Mouse (Mus musculus) megakaryocyte, embryonic 14.5 days (primary cell): Measurements from ENCODE around the gene Cables2. TPM values are rescaled to one million over a fixed set of nuclear protein-coding genes. Genes with fewer than 3 reads are reported as not detected.
A peak's percentile ranks its signal among the peaks of the same experiment; 100 is the strongest.

Source experiments
- H3K27me3 ChIP-seq: replicated peaks from 2 replicates; pipeline ENCODE3; 2012; ENCODE audit warnings: inconsistent platforms
- H3K36me3 ChIP-seq: replicated peaks from 2 replicates; pipeline ENCODE3; 2012; ENCODE audit warnings: low read length, inconsistent platforms, mixed read lengths
- H3K4me1 ChIP-seq: 2 replicates; pipeline ENCODE4 v1.6.1; 2012; ENCODE audit warnings: inconsistent platforms
- H3K4me3 ChIP-seq: replicated peaks from 2 replicates; pipeline ENCODE3; 2012; ENCODE audit warnings: moderate library complexity, mild to moderate bottlenecking, inconsistent platforms
- H3K9me3 ChIP-seq: 2 replicates; pipeline ENCODE4 v1.6.1; 2012; ENCODE audit warnings: inconsistent platforms
- FLI1 ChIP-seq: IDR thresholded peaks from 2 replicates; pipeline ENCODE4 v1.6.1; 2012; ENCODE audit warnings: low read length, inconsistent platforms, mixed read lengths
- GATA1 ChIP-seq: IDR thresholded peaks from 3 replicates; pipeline ENCODE4 v1.6.1; 2012; ENCODE audit warnings: mixed read lengths, low read length, inconsistent platforms, borderline replicate concordance
- polyA plus RNA-seq: library from polyadenylated mRNA; stranded (reverse); fragments of >175 nt; gene quantifications from 2 replicates; pipeline ENCODE4 v1.2.3, GENCODE M21; 2012; ENCODE audit warnings: low replicate concordance; ENCODE audit not compliant: insufficient read depth

The Cables2 gene
- polyA plus RNA-seq, 1 experiment, result 8.4 TPM

DNA sequence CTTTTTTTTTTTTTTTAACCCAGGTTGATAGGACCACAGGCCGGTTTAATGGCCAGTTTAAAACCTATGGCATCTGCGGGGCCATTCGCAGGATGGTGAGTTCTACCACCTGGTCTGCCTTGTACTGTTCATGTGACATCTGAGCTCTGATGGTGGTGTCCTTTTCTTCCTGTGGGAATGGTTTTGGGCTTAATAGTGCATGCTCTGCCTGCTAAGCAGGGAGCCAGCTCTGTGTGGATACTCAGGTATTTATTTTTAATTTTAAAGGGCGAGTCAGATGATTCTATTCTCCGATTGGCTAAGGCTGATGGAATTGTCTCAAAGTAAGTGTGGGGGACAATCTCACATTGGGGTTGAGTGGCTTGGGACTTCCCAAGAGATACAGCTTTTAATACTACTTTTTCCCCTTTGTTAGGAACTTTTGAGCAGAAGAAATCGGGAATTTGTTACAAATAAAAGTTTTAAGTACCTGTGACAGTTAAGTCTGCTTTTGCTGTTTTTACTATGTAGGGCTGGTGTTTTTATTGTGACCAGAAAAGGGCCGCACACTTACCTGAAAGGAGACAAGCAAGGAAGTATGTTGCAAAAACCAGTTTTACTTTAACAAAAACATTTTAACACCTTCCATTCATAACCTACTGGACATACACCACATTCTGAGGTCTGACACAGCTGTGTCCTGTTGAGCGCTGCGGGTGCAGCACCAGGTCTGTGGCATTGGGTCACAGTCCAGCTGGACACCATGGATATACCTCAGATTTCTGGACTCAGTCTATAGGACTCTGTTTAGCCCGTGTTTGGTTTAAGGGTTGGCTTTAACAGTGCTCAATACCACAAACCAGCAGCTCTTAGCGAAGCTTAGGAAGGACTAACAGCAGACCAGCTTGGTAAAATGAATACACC lies 15.1 kb downstream of the Cables2 start:
- Histone ChIP-seq H3K36me3 (peaks cover 51% of the 10 kb centered on the region), H3K4me1 (peaks cover 65% of the 10 kb centered on the region), H3K9me3 (no peaks in the 10 kb centered on the region)

DNA sequence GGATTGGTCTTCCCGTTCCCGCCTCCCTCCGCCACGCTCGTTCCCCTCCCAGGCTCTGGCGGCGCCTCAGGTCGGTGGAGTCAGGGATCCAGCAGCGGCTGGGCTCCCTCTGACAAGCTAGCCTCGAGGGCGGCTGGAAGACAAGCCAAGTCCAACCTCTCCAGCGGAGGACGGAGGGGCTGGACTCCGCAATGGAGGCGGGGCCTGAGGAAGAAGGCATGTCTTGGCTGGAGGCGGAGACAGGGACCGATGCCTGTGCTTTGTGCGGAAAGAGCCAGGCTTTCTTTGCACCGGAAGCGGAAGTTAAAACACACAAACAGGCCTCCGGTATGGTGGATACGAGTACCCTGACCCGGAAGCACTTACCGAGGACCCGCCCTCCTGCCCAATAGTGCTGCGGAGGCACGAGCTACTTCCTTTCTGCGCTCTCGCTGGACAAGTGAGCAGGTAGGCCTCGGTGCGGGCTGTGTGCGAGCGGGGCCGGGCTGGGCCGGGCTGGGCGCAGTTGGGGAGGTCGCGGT lies 16.2 kb downstream of the Cables2 start, which contains the start of gene Rps21:
Gene Rps21, plus strand, starts transcription at position 377 of the 521 bp plus-strand sequence.
- H3K27me3 ChIP-seq, result no peaks in the 10 kb centered on the region
- peak within 1 kb of the TSS; percentile 91 for H3K4me3 ChIP-seq
- H3K4me1 ChIP-seq, result peaks cover 63% of the 10 kb centered on the region
- TF ChIP-seq GATA1, result no peak
- TF ChIP-seq FLI1, result peak; percentile 42; the same call in 1 of the 2 replicates
- H3K9me3 ChIP-seq, result no peaks in the 10 kb centered on the region
- peaks cover 40% of the 10 kb centered on the region for H3K36me3 ChIP-seq

More for the DNA sequence above, 15.1 kb downstream of the Cables2 start:
- Histone ChIP-seq H3K4me3 (peak overlapping the region; percentile 91), H3K27me3 (no peaks in the 10 kb centered on the region)
- TF ChIP-seq FLI1 (no peak), GATA1 (no peak)

DNA sequence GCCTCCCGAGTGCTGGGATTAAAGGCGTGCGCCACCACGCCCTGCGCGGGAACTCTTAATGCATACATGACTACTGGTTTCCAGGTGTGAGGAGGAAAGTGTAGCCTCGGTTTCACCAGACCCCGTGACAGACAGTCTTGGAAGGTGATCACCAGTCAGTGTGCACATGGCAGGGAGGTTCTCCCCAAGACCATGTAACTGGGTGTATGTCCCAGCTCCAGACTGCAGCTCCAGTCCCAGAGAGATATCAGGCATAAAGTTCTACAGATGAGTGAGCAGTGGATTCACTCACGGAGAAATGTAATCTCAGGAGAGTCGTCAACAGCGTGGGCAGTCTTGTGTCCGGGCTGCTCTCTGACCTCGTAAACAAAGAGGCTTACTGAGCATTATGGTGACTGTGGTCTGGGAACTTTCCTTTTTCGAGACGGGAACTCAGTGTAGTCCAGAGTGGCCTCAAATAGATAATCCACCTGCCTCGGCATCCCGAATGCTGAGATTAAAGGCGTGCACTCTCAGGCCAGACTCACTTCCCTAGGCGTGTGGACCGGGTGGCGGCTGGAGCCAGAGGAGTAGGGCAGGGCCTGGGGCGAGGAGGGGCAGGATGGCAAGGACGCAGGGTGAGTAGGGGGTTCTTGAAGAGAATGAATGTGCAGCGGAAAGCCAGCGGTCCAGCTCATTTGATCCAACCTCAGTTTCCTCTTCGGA lies 16.8 kb downstream of the Cables2 start:
- Histone ChIP-seq H3K36me3 (peaks cover 33% of the 10 kb centered on the region), H3K4me1 (peaks cover 63% of the 10 kb centered on the region), H3K9me3 (no peaks in the 10 kb centered on the region), H3K4me3 (peak overlapping the region; percentile 91), H3K27me3 (no peaks in the 10 kb centered on the region)
- no peak for TF ChIP-seq GATA1
- no peak for TF ChIP-seq FLI1

DNA sequence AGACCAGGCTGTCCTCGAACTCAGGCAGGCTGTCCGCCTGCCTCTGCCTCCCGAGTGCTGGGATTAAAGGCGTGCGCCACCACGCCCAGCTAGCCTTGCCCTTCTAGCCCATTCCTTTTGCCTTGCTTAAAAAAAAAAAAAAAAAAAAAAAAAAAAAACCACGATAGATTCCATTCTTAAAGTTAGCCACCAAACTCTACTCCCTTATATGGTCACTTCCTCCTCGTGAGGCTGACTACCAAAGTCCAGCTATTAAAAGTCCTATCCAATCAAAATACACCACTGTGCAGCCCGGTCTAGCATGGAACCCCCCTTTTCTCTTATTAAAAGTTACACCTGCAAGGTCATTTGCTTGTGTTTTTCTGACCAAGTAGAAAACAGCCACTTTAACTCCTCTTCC lies 17.6 kb downstream of the Cables2 start:
- no peak for TF ChIP-seq GATA1
- no peak for TF ChIP-seq FLI1
- no peaks in the 10 kb centered on the region for H3K27me3 ChIP-seq
- H3K9me3 ChIP-seq, result no peaks in the 10 kb centered on the region
- H3K4me1 ChIP-seq, result peaks cover 62% of the 10 kb centered on the region
- H3K36me3 ChIP-seq, result peaks cover 26% of the 10 kb centered on the region
- peak overlapping the region; percentile 67 for H3K4me3 ChIP-seq

DNA sequence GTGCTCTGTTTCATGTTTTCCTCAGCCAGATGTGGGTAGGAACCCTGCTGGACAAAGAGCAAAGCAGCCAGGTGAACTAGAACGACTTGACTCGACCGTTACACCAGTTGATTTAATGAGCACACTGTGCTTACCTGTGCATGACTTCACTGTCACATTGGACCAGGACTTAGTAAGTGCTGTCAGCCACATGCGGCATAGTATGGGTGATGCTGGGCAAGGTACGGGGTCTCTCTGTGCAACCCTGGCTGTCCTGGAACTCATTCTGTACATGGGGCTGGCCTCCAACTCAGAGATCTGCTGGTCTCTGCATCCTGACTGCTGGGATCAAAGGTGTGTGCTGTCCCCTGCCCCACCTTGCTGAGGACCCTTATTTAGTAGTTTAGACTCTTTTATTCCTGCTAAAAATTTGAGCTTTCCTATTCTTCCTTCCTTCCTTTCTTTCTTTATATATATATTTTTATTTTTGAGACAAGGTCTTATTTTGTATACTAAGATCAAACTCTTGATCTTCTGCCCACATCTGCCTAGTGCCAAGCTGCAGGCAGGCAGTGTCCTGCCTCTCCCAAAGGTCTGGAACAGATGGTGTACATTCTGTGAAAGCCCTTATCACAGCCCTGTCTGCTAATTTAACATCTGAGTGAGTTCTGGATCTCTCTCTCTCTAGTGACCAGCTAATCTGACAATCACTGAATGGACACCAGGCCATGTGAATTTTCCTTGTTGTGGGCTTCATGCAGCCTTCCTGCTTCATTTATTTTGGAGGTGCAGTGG lies 18.7 kb downstream of the Cables2 start:
- Histone ChIP-seq H3K9me3 (no peaks in the 10 kb centered on the region), H3K36me3 (peaks cover 15% of the 10 kb centered on the region), H3K27me3 (no peaks in the 10 kb centered on the region), H3K4me3 (peak overlapping the region; percentile 14), H3K4me1 (peaks cover 55% of the 10 kb centered on the region)
- TF ChIP-seq FLI1 (no peak), GATA1 (no peak)

DNA sequence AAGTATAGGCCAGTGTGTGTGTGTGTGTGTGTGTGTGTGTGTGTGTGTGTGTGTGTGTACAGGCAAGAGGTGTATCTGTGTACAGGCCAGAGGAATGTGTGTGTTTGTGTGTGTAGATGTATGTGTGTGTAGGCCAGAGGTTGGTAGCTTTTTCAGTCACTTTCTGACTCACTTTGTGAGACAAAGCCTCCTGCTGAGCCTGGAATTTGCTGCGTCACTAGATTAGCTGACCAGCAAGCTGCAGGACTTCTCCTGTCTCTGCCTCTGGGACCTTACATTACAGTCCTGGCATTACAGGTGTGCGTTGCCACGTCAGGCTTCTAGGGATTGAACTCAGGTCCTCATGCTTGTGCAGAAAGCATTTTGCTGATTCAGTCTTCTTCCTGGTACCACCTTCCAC lies 21.5 kb downstream of the Cables2 start:
- peaks cover 44% of the 10 kb centered on the region for H3K4me1 ChIP-seq
- no peaks in the 10 kb centered on the region for H3K27me3 ChIP-seq
- no peaks in the 10 kb centered on the region for H3K9me3 ChIP-seq
- no peak for TF ChIP-seq GATA1
- no peak for TF ChIP-seq FLI1
- no peak overlapping the region for H3K4me3 ChIP-seq
- no peaks in the 10 kb centered on the region for H3K36me3 ChIP-seq

DNA sequence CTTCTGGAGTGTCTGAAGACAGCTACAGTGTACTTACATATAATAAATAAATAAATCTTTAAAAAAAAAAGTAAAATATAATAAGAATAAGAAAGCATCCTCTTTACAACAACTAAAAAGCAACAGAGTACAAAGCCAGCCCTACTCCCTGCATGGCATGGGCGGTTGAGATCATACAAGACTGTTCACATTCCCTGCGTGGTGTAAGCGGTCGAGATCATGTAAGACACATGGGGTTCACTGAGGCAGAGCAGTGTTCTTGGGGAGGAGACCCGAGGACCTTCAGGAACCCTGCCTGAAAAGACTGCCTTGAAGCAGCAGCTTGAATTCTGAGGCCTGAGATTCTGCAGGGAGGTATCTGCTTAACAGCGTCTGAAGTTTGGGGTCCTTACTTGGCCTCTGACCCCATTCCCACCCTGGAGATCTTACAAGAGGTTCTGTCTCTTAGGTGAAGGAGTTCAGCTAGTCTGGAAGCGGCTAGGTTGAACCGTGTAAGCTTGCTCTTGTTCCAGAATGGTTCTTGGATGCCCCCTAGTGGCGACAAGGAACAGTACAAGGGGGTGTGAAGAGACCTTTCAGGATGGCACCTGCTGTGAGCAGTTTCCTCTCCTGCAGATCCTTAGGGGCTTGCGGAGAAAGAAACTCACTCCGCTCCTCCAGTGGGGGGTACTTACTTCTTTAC lies 22.2 kb downstream of the Cables2 start:
- H3K4me3 ChIP-seq, result peak overlapping the region; percentile 1
- H3K4me1 ChIP-seq, result peaks cover 36% of the 10 kb centered on the region
- no peaks in the 10 kb centered on the region for H3K36me3 ChIP-seq
- H3K9me3 ChIP-seq, result peaks cover under 1% of the 10 kb centered on the region; the same call in 1 of the 2 replicates
- TF ChIP-seq GATA1, result no peak
- TF ChIP-seq FLI1, result no peak
- no peaks in the 10 kb centered on the region for H3K27me3 ChIP-seq

DNA sequence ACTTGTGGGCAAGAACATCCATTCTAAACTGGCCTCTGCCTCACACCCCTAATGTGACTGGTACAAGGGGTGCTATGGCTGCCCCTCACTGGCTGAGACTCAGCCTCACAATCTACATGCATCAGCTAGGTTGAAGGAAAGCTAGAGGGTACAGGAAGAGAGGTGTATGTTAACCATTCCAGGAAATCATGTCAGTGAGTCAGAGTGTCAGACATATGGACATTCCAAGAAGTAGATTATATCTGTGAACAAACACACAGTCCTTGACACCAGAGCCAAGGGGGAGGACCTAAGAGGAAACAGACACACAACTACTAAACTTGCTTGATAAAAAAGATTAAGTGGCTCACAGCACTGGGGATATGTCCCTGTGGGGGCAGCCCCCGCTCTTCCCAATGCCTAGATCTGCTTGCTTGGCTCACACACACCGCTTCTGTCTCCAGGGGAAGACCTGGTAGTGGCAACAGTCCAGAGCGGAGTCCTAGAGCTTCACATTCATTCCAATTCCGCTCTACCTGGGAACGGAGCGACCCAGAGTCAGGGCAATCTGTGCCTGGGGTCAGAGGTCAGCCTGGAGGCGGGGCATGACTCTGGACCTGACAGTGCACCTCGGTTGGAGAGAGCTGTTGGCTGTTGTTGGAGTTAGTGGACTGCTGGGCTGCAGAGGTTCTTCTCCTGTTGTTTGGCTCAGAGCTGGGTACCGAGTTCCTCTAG lies 24.2 kb downstream of the Cables2 start:
- TF ChIP-seq FLI1 (no peak), GATA1 (no peak)
- no peaks in the 10 kb centered on the region for H3K36me3 ChIP-seq
- no peak overlapping the region for H3K4me3 ChIP-seq
- no peaks in the 10 kb centered on the region for H3K27me3 ChIP-seq
- peaks cover 23% of the 10 kb centered on the region for H3K4me1 ChIP-seq
- H3K9me3 ChIP-seq, result peaks cover 4% of the 10 kb centered on the region; the same call in 1 of the 2 replicates
